Mouse (Mus musculus): ENCODE measurements around the gene Nos1ap. TPM values are rescaled to one million over a fixed set of nuclear protein-coding genes. Genes with fewer than 3 reads are reported as not detected.

The Nos1ap gene
- total RNA-seq, 2 experiments from 2014 or later: 17.4 to 23.6 TPM

- no peak for DNase-seq
These were observed 43.4 kb downstream of the Nos1ap start for GRCm38 (mm10) chr1:170546297-170546696.

- DNase-seq: no peak
These were observed 44.4 kb downstream of the Nos1ap start for GRCm38 (mm10) chr1:170545286-170545685.

GRCm38 (mm10) chr1:170539507-170539906 lies 50.2 kb downstream of the Nos1ap start:
- peak in 1 of 2 experiments; percentile 17 for DNase-seq

DNA sequence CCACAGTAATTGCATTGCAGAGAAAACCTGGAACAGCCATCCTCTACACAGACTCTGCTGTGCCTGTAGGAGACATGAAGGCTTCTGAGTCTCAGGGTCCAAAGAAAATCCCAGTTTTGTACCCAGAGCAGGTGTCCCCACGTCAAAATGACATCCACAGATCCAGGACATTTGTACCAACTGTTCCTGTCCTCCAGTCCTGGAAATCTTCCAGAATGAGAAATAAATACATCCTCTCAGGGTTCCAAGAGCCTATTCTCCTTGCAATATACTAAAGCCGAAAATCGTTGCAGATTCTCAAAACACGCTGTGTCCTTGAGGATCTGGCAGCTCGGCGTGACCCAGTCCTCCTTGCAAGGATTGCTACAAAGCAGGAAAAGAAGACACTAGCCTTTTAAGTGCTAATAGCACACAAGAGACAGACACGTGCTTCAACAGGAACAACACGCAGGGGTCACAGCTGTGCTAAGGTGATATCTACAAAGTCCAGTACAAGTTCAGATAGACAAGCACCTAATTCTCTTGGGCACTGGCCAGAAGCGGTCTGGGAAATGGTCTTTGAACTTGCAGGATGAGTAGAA lies 51.1 kb downstream of the Nos1ap start:
- DNase-seq: peak; percentile 48 to 59

DNA sequence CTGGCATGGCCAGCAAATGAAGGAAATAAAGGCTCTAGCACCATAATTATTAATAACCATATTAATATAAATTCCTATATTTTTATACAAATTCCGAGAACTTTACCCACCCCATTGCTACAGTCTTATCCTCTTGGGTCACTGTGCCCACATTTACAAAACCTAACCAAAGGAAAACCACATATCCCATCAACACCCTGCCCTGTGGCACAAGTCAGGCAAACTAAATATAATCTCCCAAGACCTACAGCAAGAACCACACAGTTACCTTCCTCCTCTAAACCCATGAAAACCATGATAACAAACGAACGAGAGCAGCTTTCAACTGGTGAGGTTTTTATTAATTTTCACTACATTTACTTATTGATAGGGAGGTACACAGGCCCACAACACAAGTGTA lies 53.3 kb downstream of the Nos1ap start:
- no peak for DNase-seq

DNA sequence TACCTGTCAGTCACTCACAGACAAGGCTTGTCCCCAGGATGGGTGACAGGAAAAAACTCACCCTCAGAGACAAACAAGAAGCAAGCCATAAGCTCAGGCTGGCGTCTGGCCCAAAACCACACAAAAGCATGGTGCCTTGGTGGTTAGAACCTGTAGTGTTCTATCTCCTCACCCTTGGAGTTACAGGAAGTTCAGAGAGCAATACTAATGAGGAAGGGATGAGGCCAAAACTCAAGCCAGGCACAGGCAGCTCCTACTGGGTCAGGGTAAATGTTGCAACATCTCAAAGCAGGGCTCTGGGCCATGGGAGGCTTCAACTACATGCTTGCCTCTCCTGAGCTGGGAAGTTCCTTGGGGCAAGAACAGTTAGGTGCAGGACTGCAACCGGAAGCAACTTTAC lies 54.4 kb downstream of the Nos1ap start:
- DNase-seq: peak; percentile 38 to 39

DNA sequence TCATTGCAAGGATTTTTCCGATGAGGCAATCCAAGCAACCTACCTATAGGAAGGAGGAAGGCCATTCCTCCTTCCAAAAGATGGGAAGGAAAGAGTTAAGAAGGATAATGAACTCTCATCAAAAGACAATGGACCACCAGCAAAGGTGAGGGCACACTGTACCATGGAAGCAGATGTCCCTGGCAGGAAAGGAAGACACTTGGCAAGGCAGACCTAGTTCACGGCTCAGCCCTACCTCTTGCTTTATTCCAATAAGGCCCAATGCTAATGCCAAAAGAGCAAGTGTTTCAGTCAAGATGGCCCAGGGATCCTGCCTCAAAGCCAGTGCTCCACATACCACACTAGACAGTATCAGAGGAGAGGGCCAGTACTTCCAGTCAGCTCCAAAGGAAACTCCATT lies 58.4 kb downstream of the Nos1ap start:
- no peak for DNase-seq

DNA sequence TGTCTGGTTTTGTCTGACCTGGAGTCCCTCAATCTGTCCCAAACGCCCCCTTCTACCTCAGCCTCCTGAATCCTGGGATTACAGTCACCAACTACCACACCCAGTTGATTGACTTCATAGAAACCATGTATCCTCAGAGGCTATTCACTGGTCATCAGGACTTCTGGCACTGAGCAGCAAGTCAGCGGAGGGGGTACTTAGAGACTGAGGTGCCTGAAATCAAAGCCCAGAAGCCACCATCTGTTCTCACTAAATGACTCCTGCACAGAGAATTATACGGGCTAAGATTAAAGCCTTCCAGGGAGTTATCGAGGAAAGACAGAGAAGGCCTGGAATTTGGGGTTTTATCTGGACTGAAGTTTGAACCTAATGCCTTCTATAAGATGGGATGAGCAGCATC lies 59.2 kb downstream of the Nos1ap start:
- no peak for DNase-seq

- DNase-seq: no peak
These were observed 66.8 kb downstream of the Nos1ap start for GRCm38 (mm10) chr1:170522891-170523290.

DNA sequence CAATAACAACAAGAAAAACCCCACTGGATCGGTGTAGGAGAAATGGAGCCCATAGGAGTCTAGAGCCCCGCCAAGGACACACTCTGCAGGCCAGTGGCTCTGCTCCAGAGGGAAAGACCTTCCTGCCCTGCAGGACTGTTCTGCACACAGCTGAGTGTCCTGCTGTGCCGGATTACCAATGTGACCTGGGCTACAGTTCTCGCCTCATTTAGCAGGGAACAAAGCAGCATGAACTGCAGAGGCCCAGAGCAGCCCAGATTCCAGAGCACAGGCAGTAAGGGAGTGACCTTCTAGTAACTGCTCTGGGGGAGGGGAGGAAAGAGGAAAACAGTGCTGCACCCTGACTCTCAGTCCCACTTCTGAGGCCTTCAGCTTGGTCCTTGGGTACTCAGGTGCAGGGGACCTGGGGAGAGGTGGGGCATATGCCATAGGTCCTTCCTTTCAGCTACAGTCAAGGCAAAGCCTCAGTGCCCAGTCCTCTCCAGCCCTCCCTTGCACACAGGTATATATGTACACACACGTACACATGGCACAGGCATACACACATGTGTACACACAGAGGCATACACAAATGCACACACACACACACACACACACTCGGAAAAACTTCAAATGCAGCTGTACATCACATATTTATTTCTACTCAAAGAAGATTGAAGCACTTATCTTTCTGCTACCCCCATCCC lies 68.0 kb downstream of the Nos1ap start:
- DNase-seq: peak; percentile 45 to 64

DNA sequence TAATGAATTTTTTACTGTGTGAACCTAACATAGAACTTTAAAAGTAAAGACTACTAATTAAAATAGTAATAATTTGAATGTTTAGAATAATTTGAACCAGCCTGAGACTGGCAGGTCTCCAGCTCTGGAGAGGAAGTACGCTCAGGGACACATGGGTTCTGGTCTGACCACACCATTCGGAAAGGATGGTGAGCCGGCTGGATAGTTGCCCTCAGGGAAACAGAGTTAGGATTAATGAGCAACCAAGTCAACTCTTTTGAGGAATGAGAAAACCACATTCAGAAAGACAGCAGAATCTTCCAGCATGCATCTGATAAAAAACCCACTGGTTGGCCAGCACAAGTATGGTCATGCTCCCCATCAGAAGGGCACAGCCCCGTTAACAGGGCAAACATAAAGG lies 69.5 kb downstream of the Nos1ap start:
- DNase-seq: no peak

- DNase-seq: no peak
These were observed 70.0 kb downstream of the Nos1ap start for GRCm38 (mm10) chr1:170519631-170520030.

DNA sequence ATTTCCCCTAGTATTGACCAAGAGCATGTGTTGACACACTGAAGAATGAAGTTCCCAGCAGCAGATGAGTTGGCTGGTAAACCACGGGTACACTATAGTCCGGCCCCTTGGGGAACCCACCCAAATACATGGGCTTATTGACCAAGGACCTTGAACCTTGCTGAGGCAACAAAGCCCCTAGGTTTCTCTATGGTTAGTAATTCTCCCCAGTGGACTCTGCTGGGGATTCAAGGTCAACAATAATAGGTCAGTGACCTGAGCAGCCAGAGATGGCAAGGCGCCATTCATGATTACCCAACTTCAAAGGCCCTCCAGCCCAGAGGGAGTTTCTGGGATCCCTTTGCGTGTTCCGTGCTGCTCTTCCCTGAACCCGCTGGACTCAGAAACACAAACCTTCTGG lies 73.5 kb downstream of the Nos1ap start:
- no peak for DNase-seq

DNA sequence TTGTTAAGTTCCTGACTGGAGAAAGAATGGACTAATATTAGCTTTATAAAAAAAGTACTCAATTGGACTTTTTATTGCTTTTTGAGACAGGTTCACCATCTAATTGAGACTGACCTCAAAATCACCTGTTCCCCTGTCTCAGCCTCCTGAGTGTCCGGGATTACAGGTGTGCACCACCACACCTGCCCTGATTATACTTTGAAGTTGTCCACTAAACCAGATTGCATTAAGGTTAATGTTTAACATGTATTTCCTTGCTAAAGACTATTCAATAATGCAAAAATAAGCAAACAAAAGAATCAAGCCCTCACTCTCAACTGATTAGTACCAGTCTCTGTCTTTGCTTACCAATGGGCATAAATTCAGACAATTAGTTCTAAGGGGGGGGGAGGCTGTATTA lies 74.2 kb downstream of the Nos1ap start:
- DNase-seq: no peak

GRCm38 (mm10) chr1:170514226-170514625 lies 75.4 kb downstream of the Nos1ap start:
- no peak for DNase-seq

- no peak for DNase-seq
These were observed 77.1 kb downstream of the Nos1ap start for GRCm38 (mm10) chr1:170512429-170513097.

DNA sequence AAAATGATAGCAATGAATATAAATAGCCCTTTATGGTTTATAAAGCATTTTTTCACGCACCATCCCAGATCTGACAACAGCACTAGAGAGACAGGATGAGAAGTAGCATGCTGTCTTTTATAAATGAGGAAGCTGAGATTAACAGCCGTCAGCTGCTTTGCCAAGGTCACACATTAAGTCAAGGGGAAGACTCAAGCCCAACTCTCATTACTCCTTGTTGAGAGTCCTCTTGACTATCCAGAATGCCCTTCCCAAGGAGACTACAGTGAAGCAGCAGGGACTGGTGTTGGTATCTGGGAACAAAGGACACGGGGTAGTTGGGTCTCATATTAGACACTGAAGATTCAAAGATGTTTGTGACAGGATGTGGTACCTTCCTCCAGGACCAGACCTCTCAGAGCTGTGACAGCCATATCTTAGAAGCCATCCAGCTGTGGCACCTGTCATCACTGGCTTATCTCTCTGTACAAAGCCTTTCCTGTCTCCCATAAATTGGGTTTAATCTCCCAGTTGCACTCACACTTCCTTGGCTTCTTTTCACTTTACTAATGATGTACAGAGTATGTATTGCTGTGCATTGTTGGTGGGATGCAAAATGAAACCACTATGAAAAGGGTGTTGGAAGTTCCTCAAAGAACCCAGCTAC lies 78.9 kb downstream of the Nos1ap start:
- DNase-seq: no peak

- no peak for DNase-seq
These were observed 83.4 kb downstream of the Nos1ap start for GRCm38 (mm10) chr1:170506309-170506708.

GRCm38 (mm10) chr1:170505107-170505506 lies 84.6 kb downstream of the Nos1ap start:
- DNase-seq: no peak

DNA sequence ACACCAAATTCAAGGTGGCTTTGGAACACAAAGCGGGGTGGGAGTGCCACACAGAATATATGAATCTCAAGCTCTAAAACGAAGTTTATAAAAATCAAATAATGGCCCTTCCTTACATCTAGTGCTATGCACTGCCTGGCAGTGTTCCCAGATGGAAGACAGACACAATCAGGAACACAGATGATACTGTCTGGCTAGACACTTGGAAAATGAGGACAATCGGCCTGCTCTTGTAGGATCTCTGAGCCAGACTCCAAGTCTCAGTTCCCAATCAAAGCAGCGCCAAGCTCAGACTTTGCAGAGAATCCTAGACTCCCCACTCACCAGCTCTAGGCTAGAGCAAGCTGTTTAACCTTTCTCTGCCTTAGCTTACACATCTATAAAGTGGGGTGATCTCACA lies 85.3 kb downstream of the Nos1ap start:
- no peak for DNase-seq

DNA sequence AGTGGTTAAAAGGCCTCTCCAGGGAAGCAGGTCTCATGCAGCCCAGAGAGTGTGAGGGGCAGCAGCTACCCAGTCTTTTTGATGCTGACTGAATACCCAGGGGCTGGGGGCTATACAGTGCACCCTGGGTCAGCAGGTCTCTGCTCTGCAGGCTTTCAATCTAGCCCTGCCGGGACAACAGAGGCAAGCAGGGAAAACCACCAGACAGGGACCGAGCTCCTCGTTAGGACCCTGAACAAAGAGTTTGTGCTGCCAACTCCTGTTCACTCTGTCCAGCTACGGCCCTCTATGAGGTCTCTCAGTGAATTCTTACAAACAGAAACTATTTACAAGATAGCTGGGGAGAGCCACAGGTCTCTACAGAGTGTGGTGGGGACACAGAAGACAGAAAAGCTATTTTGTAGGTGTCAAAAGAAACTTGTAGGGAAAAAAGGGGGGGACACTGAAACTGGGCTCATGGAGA lies 86.4 kb downstream of the Nos1ap start:
- DNase-seq: no peak

GRCm38 (mm10) chr1:170502491-170503276 lies 87.0 kb downstream of the Nos1ap start:
- no peak for DNase-seq

Data from heart, adult 18-20 months (tissue).